Mouse (Mus musculus): ENCODE data around the gene Usp49. TPM values are rescaled to one million over a fixed set of nuclear protein-coding genes. Genes with fewer than 3 reads are reported as not detected.

Usp49 gene
- total RNA-seq, 2 experiments from 2014 or later: 23.3 to 26.2 TPM

DNA sequence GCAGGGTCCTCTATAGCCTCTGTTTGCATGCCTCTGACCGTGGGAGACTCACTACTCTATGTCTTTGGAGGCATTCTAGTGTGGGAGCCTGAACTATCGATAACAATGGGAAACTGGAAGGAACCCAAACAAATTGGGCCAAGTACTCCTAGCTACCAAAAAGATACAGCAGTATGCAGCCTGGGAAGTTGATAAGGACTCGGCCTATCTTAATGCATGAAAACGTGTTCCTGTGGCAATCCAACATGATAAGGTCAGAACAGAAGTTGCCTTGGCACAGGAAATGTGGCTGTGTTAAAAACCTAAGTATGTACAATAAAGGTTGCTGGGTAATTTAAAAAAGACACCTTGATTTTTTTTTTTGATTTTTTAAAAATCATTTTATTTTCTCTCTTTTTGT is 90.7 kb downstream of the Usp49 start:
- intact Hi-C loops (cut with DNase I): no loop called here
- DNase-seq: no peak

DNA sequence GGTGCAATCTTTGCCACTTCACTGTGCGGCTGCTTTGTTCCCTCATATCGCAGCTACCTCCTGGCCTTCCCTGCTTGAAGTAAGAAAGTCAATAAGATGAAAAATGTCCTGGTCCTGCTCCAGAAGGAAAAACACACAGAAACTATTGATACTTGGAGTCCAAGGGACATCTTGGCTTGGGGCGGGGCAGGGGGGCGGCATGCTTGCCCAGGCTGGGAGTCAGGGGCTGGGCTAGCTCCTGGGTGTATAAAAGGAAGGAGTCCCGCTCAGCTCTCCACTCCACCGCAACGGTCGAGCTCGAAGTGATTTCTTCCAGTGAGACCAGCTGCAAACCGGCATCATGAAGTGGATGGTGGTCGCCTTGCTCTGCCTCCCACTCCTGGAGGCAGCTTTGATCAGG is 96.1 kb downstream of the Usp49 start, which contains the start of gene Pgc:
Pgc (plus strand) TSS at position 277 of the 400 bp plus-strand sequence.
- intact Hi-C loops (cut with DNase I): no loop called here
- DNase-seq: no peak

DNA sequence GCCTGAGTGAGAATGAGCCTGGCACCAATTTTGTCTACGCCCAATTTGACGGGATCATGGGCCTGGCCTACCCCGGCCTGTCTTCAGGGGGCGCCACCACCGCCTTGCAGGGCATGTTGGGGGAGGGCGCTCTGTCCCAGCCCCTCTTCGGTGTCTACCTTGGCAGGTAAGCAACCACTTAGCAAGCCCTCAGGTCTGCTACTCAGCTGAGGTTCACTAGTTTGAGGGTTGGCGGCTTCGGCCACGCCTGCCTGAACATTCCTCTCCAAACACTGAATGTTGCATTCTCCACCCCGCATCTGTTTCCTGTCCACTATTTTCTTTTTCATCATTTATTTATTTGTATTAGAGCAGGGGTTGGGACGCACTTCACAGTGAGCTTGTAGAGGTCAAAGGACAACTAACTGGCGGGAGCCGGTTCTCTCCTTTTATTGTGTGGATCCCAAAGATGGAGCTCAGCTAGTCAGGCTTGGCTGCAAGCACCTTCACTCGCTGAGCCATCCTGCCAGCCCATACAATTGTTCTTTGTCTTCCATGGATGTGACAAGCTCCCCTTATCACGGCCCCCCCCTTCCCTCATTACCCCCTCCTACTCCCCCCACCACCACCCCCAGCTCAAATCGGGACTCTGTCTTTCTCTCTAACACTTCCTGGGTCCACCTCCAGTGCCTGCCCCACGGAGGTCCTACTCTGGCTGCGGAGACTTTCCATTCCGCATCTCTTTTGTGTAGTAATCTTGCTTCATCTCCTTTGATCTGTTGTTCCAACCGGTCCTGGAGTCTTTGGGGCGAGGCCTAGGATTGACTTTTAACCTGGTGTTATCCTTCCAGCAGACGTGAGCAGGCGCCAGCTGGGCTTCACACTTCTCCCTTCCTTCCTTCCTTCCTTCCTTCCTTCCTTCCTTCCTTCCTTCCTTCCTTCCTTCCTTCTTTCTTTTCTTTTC is 100.4 kb downstream of the Usp49 start:
- intact Hi-C loops (cut with DNase I): no loop called here

DNA sequence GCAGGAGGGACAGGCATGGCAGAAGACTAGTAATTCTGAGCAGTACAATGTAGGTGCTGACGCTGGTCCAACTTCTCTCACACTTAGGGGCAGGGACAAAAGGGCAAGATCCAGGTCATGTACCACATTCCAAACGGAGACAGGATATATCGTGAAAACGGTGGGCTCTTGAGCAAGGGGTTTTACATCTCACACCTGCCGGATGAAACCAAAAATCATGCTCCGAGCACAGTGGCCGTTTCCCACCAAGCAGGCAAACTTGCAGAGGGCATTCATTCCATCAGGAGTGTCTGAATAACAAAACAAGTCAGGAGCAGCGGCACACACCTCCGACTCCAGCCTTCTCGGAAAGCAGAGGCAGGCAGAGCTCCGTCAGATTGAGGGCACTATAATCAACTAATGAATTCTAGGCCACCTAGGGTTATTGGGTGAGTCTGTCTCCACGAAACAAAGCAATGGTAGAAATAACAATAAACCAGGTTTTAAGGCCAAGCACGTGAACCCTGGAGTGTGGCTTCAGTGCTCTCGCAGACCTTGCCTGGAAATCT is 105.1 kb downstream of the Usp49 start:
- DNase-seq: no peak
- intact Hi-C loops (cut with DNase I): no loop called here

More for the DNA sequence above, 100.4 kb downstream of the Usp49 start:
- no peak for DNase-seq

Other genes with a start within 250 kb of the Usp49 start
- gene Guca1b, start 245.3 kb upstream of the Usp49 start, total RNA-seq (2021): under 1 TPM; 0.56 to 0.92 TPM
- under 1 TPM; 0.56 to 0.76 TPM for gene Guca1a, start 230.1 kb upstream of the Usp49 start, total RNA-seq (2021)
- under 1 TPM; 0.48 to 0.54 TPM for gene AI661453, start 194.1 kb upstream of the Usp49 start, total RNA-seq (2021)
- gene 1700001C19Rik, start 193.3 kb upstream of the Usp49 start, total RNA-seq (2021): not detected
- gene Taf8, start 128.4 kb upstream of the Usp49 start, total RNA-seq (2021): 10 to 100 TPM; 12.7 to 15.5 TPM
- 10 to 100 TPM; 30.1 to 36.2 TPM for gene Ccnd3, start 125.6 kb upstream of the Usp49 start, total RNA-seq (2021)
- 10 to 100 TPM; 28.6 TPM for gene Bysl, start 19.2 kb upstream of the Usp49 start, total RNA-seq (2021)
- gene Med20, start 19.1 kb upstream of the Usp49 start, total RNA-seq (2021): 10 to 100 TPM; 29.2 to 30.3 TPM
- gene Gm20517, start 19.1 kb upstream of the Usp49 start, total RNA-seq (2021): 1 to 10 TPM; 4.8 to 6.6 TPM
- gene Tomm6, start 57.7 kb downstream of the Usp49 start, total RNA-seq (2021): 100 to 1,000 TPM; 179 to 192 TPM
- 10 to 100 TPM; 32.4 to 35.4 TPM for gene Frs3, start 58.3 kb downstream of the Usp49 start, total RNA-seq (2021)
- 1 to 10 TPM; 3.6 to 7.4 TPM for gene Gm21981, start 63.8 kb downstream of the Usp49 start, total RNA-seq (2021)
- 1 to 10 TPM; 2.4 to 6.8 TPM for gene Prickle4, start 64.0 kb downstream of the Usp49 start, total RNA-seq (2021)
- not detected for gene Pgc, start 96.2 kb downstream of the Usp49 start, total RNA-seq (2021)
- 1 to 10 TPM; 5.0 to 5.7 TPM for gene Tfeb, start 106.3 kb downstream of the Usp49 start, total RNA-seq (2021)
- 1 to 10 TPM; 2.5 to 3.7 TPM for gene Mdfi, start 204.0 kb downstream of the Usp49 start, total RNA-seq (2021)